Mouse (Mus musculus): ENCODE data around the gene Rap1b. TPM values are rescaled to one million over a fixed set of nuclear protein-coding genes. Genes with fewer than 3 reads are reported as not detected.

Rap1b gene
- polyA plus RNA-seq, 1 experiment = 210 TPM

GRCm38 (mm10) chr10:117775401-117776144, 70.3 kb downstream of the Rap1b start:
- H3K27me3 ChIP-seq (replicated peaks) = no peaks in the 10 kb centered on the region
- TF ChIP-seq FLI1 (IDR thresholded peaks at IDR 0.05; ENCODE audit: low read length) (no peak), GATA1 (IDR thresholded peaks at IDR 0.05; ENCODE audit: borderline replicate concordance, low read length) (no peak)
- H3K4me3 ChIP-seq (replicated peaks) = no peak overlapping the region
- H3K9me3 ChIP-seq = no peaks in the 10 kb centered on the region
- no peaks in the 10 kb centered on the region for H3K4me1 ChIP-seq
- peaks cover 97% of the 10 kb centered on the region for H3K36me3 ChIP-seq (replicated peaks; ENCODE audit: low read length)

- Histone ChIP-seq H3K4me1 (no peaks in the 10 kb centered on the region), H3K9me3 (no peaks in the 10 kb centered on the region), H3K36me3 (replicated peaks; ENCODE audit: low read length) (peaks cover 97% of the 10 kb centered on the region), H3K27me3 (replicated peaks) (no peaks in the 10 kb centered on the region), H3K4me3 (replicated peaks) (no peak overlapping the region)
- no peak for TF ChIP-seq FLI1 (IDR thresholded peaks at IDR 0.05; ENCODE audit: low read length)
- TF ChIP-seq GATA1 (IDR thresholded peaks at IDR 0.05; ENCODE audit: borderline replicate concordance, low read length) = no peak
Measured at GRCm38 (mm10) chr10:117774817-117775120, 71.1 kb downstream of the Rap1b start.

GRCm38 (mm10) chr10:117774011-117774816, 71.6 kb downstream of the Rap1b start:
- H3K4me3 ChIP-seq (replicated peaks) = no peak overlapping the region

DNA sequence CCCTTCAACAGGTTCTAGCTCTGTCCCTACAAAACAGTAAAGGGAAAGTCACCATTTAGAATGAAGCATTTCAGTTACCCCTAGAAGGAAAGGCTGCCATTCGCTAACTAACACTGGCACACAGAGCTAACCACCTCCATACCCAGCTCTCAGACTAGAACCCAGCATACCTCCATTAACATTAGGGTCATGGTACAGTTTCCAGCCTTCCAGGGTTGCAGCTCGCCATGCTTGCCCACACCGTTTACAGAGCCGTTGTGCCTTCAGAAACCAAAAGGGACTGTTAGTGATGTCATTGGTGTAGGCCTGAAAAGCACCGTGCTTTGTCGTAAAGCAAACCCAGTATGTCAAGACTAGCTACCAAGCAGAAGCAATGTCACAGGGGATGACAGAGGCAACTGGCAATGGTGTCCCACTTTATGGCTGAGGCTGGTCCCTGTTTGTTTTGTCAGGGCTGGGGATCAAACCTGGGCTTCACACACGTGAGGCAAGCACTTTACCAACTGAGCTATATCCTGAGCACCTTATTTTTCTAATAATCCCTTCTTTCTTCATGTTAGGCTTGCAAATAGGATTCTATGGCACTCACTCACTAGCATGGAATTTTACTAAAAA, 72.6 kb downstream of the Rap1b start:
- peaks cover 92% of the 10 kb centered on the region for H3K36me3 ChIP-seq (replicated peaks; ENCODE audit: low read length)

More at GRCm38 (mm10) chr10:117774011-117774816, 71.6 kb downstream of the Rap1b start:
- TF ChIP-seq FLI1 (IDR thresholded peaks at IDR 0.05; ENCODE audit: low read length) = no peak
- TF ChIP-seq GATA1 (IDR thresholded peaks at IDR 0.05; ENCODE audit: borderline replicate concordance, low read length) = no peak
- Histone ChIP-seq H3K4me1 (no peaks in the 10 kb centered on the region), H3K9me3 (no peaks in the 10 kb centered on the region), H3K27me3 (replicated peaks) (no peaks in the 10 kb centered on the region), H3K36me3 (replicated peaks; ENCODE audit: low read length) (peaks cover 97% of the 10 kb centered on the region)

GRCm38 (mm10) chr10:117772364-117773105, 73.3 kb downstream of the Rap1b start:
- H3K9me3 ChIP-seq = no peaks in the 10 kb centered on the region
- no peak for TF ChIP-seq GATA1 (IDR thresholded peaks at IDR 0.05; ENCODE audit: borderline replicate concordance, low read length)
- TF ChIP-seq FLI1 (IDR thresholded peaks at IDR 0.05; ENCODE audit: low read length) = no peak
- H3K36me3 ChIP-seq (replicated peaks; ENCODE audit: low read length) = peaks cover 92% of the 10 kb centered on the region
- H3K27me3 ChIP-seq (replicated peaks) = no peaks in the 10 kb centered on the region
- no peaks in the 10 kb centered on the region for H3K4me1 ChIP-seq
- no peak overlapping the region for H3K4me3 ChIP-seq (replicated peaks)

More for the DNA sequence above, 72.6 kb downstream of the Rap1b start:
- Histone ChIP-seq H3K4me3 (replicated peaks) (no peak overlapping the region), H3K4me1 (no peaks in the 10 kb centered on the region), H3K27me3 (replicated peaks) (no peaks in the 10 kb centered on the region), H3K9me3 (no peaks in the 10 kb centered on the region)
- TF ChIP-seq GATA1 (IDR thresholded peaks at IDR 0.05; ENCODE audit: borderline replicate concordance, low read length) (no peak), FLI1 (IDR thresholded peaks at IDR 0.05; ENCODE audit: low read length) (no peak)

DNA sequence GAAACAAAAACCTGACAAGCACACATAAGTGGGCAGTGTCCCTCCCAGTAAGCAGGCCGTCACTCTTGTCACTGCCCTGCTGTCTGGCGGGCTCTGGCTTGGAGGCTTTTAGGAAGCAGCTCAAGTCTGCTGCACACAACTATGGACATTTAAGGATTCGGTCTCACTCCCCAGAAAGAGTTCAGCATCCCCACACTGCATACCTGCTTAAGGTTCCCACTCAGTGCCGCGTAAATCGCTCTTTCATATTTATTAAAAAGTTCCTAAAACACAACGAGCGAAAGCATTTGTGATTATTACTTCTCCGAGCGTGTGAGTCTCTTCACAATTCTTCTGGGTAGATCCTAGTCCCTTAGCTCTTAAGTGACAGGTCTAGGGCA, 74.7 kb downstream of the Rap1b start:
- Histone ChIP-seq H3K36me3 (replicated peaks; ENCODE audit: low read length) (peaks cover 90% of the 10 kb centered on the region), H3K27me3 (replicated peaks) (no peaks in the 10 kb centered on the region), H3K9me3 (no peaks in the 10 kb centered on the region), H3K4me1 (no peaks in the 10 kb centered on the region), H3K4me3 (replicated peaks) (no peak overlapping the region)
- TF ChIP-seq GATA1 (IDR thresholded peaks at IDR 0.05; ENCODE audit: borderline replicate concordance, low read length) = no peak
- TF ChIP-seq FLI1 (IDR thresholded peaks at IDR 0.05; ENCODE audit: low read length) = no peak

DNA sequence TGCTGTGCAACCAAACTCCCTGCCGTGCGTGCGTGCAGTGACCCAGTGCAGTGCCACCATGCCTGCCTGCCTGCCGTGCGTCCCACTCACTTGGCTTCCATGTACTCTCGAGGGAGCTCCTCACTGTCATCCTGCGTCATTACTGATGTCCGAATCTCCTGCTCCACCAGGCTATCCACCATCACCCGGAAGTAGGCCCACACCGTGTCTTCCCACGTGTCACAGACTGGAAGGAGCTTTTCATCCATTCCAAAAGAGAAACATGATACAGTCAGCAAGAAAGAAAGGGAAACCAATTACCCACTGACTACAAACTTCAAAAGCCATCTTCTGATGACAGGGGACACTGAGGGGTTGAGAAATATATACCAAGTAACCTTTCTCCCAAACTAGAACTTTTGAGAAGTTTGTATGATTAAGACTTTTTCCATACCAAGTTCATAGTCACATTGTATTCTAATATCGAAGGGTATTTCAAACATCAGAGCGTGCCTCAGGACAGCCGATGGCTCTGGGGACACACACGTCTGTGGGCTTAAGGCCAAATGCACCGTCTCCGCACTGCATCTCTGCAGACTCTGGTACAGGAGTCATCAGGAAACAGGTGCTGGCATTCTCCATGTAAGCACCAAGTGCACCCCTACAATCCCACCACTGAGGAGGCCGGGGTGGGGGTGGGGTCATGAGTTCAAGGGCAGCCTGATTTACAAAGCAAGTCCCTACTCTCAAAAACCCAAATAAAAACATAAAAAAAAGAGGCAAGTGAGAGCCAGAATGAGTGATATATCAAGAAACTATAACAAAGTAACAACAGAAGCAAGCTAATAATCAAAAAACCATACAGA, 75.3 kb downstream of the Rap1b start:
- no peak for TF ChIP-seq GATA1 (IDR thresholded peaks at IDR 0.05; ENCODE audit: borderline replicate concordance, low read length)
- no peak for TF ChIP-seq FLI1 (IDR thresholded peaks at IDR 0.05; ENCODE audit: low read length)
- Histone ChIP-seq H3K36me3 (replicated peaks; ENCODE audit: low read length) (peaks cover 90% of the 10 kb centered on the region), H3K9me3 (no peaks in the 10 kb centered on the region), H3K4me3 (replicated peaks) (peak overlapping the region; percentile 78), H3K4me1 (no peaks in the 10 kb centered on the region), H3K27me3 (replicated peaks) (no peaks in the 10 kb centered on the region)

DNA sequence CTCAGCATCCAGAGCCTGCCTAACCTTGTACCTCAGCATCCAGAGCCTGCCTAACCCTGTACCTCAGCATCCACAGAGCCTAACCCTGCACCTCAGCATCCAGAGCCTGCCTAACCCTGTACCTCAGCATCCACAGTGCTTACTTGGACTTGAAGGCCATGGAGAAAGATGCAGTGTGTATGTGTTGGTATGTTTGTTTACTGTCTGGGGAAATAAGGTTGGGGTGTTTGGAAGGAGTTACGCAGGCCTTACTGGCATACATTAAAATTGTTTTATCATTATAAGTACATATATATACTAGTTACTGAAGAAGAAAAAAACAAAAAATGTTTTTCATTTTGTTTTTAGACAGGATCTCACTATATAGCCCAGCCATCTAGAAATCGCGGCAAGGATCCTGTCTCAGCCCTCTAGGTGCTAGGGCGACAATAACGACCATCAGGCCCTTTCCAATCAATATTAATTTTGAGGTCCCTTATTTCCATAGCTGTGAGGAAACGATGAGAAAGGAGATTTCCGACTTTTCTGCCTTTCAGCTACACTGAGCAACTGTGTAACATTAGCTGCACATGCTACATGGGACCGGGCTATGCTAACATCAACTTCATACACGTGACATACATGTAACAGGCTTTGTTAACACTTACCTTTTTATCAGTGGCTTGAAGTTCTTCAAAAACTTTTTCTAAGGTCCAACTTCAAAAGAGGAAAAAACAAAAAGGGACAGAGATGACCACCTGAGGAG, 76.1 kb downstream of the Rap1b start:
- no peaks in the 10 kb centered on the region for H3K4me1 ChIP-seq
- H3K27me3 ChIP-seq (replicated peaks) = no peaks in the 10 kb centered on the region
- TF ChIP-seq GATA1 (IDR thresholded peaks at IDR 0.05; ENCODE audit: borderline replicate concordance, low read length) (no peak), FLI1 (IDR thresholded peaks at IDR 0.05; ENCODE audit: low read length) (no peak)
- no peaks in the 10 kb centered on the region for H3K9me3 ChIP-seq
- no peak overlapping the region for H3K4me3 ChIP-seq (replicated peaks)
- H3K36me3 ChIP-seq (replicated peaks; ENCODE audit: low read length) = peaks cover 90% of the 10 kb centered on the region

Data from megakaryocyte, embryonic 14.5 days (primary cell).